Mouse (Mus musculus): ENCODE data around the gene Ppt2. TPM values are rescaled to one million over a fixed set of nuclear protein-coding genes. Genes with fewer than 3 reads are reported as not detected.

Gene Ppt2
- polyA plus RNA-seq, 1 experiment: 40.9 TPM

- Histone ChIP-seq H3K4me3 (replicated peaks; ENCODE audit: extremely low read depth, low read depth, low read length) (no peak overlapping the region), H3K4me1 (ENCODE audit: control insufficient read depth, insufficient read depth, low read length) (no peaks in the 10 kb centered on the region)
- TF ChIP-seq POLR2A (IDR thresholded peaks at IDR 0.05; ENCODE audit: borderline replicate concordance, extremely low read depth, low read depth, low read length) (no peak), CTCF (IDR thresholded peaks at IDR 0.05; ENCODE audit: insufficient read depth, low read length) (peak; percentile 86)
- 9% methylated on average over 6 of the region's 6 CpGs for whole genome bisulfite sequencing
- peak; percentile 76 for DNase-seq
These were observed 9.3 kb downstream of the Ppt2 start for GRCm38 (mm10) chr17:34618999-34619398.

- DNase-seq: no peak
- H3K4me1 ChIP-seq (ENCODE audit: control insufficient read depth, insufficient read depth, low read length): no peaks in the 10 kb centered on the region
- TF ChIP-seq POLR2A (IDR thresholded peaks at IDR 0.05; ENCODE audit: borderline replicate concordance, extremely low read depth, low read depth, low read length) (no peak), CTCF (IDR thresholded peaks at IDR 0.05; ENCODE audit: insufficient read depth, low read length) (no peak)
- H3K4me3 ChIP-seq (replicated peaks; ENCODE audit: extremely low read depth, low read depth, low read length): no peak within 1 kb of the TSS
- WGBS: 64% methylated on average over 6 of the region's 6 CpGs
These were observed 12.4 kb downstream of the Ppt2 start, which contains the start of gene Egfl8 for GRCm38 (mm10) chr17:34615871-34616270. TSS of gene Egfl8 (minus strand) at chr17:34615971.

GRCm38 (mm10) chr17:34613830-34614229, 14.5 kb downstream of the Ppt2 start:
- Histone ChIP-seq H3K4me3 (replicated peaks; ENCODE audit: extremely low read depth, low read depth, low read length) (no peak overlapping the region), H3K4me1 (ENCODE audit: control insufficient read depth, insufficient read depth, low read length) (no peaks in the 10 kb centered on the region)
- no peak for DNase-seq
- WGBS: 94% methylated on average over 10 of the region's 10 CpGs
- TF ChIP-seq POLR2A (IDR thresholded peaks at IDR 0.05; ENCODE audit: borderline replicate concordance, extremely low read depth, low read depth, low read length): no peak
- no peak for TF ChIP-seq CTCF (IDR thresholded peaks at IDR 0.05; ENCODE audit: insufficient read depth, low read length)

- H3K4me3 ChIP-seq (replicated peaks; ENCODE audit: extremely low read depth, low read depth, low read length): no peak overlapping the region
- no peaks in the 10 kb centered on the region for H3K4me1 ChIP-seq (ENCODE audit: control insufficient read depth, insufficient read depth, low read length)
- 75% methylated on average over 10 of the region's 11 CpGs for WGBS
- no peak for DNase-seq
- TF ChIP-seq CTCF (IDR thresholded peaks at IDR 0.05; ENCODE audit: insufficient read depth, low read length) (no peak), POLR2A (IDR thresholded peaks at IDR 0.05; ENCODE audit: borderline replicate concordance, extremely low read depth, low read depth, low read length) (no peak)
These were observed 15.2 kb downstream of the Ppt2 start for GRCm38 (mm10) chr17:34613054-34613645.

- TF ChIP-seq POLR2A (IDR thresholded peaks at IDR 0.05; ENCODE audit: borderline replicate concordance, extremely low read depth, low read depth, low read length) (no peak), CTCF (IDR thresholded peaks at IDR 0.05; ENCODE audit: insufficient read depth, low read length) (no peak)
- DNase-seq: no peak
- WGBS: 90% methylated on average over 8 of the region's 8 CpGs
- Histone ChIP-seq H3K4me3 (replicated peaks; ENCODE audit: extremely low read depth, low read depth, low read length) (no peak overlapping the region), H3K4me1 (ENCODE audit: control insufficient read depth, insufficient read depth, low read length) (peaks cover 6% of the 10 kb centered on the region; the same call in 1 of the 2 replicates)
These were observed 17.3 kb downstream of the Ppt2 start for GRCm38 (mm10) chr17:34611050-34611449.

GRCm38 (mm10) chr17:34607997-34608396, 20.3 kb downstream of the Ppt2 start:
- WGBS: 71% methylated on average over 7 of the region's 7 CpGs
- Histone ChIP-seq H3K4me1 (ENCODE audit: control insufficient read depth, insufficient read depth, low read length) (peaks cover 10% of the 10 kb centered on the region), H3K4me3 (replicated peaks; ENCODE audit: extremely low read depth, low read depth, low read length) (no peak overlapping the region)
- no peak for DNase-seq
- TF ChIP-seq POLR2A (IDR thresholded peaks at IDR 0.05; ENCODE audit: borderline replicate concordance, extremely low read depth, low read depth, low read length) (no peak), CTCF (IDR thresholded peaks at IDR 0.05; ENCODE audit: insufficient read depth, low read length) (no peak)

- no peak for DNase-seq
- peaks cover 12% of the 10 kb centered on the region for H3K4me1 ChIP-seq (ENCODE audit: control insufficient read depth, insufficient read depth, low read length)
- peak overlapping the region; percentile 96 for H3K4me3 ChIP-seq (replicated peaks; ENCODE audit: extremely low read depth, low read depth, low read length)
- WGBS: 10% methylated on average over 32 of the region's 32 CpGs
- TF ChIP-seq POLR2A (IDR thresholded peaks at IDR 0.05; ENCODE audit: borderline replicate concordance, extremely low read depth, low read depth, low read length): no peak
- TF ChIP-seq CTCF (IDR thresholded peaks at IDR 0.05; ENCODE audit: insufficient read depth, low read length): no peak
These were observed 21.9 kb downstream of the Ppt2 start for GRCm38 (mm10) chr17:34606186-34607039.

GRCm38 (mm10) chr17:34605609-34606008, 22.7 kb downstream of the Ppt2 start:
- WGBS: under 1% methylated on average over 30 of the region's 30 CpGs
- DNase-seq: peak; percentile 97
- Histone ChIP-seq H3K4me1 (ENCODE audit: control insufficient read depth, insufficient read depth, low read length) (peaks cover 12% of the 10 kb centered on the region), H3K4me3 (replicated peaks; ENCODE audit: extremely low read depth, low read depth, low read length) (peak overlapping the region; percentile 96)
- peak; percentile 88 for TF ChIP-seq POLR2A (IDR thresholded peaks at IDR 0.05; ENCODE audit: borderline replicate concordance, extremely low read depth, low read depth, low read length)
- no peak for TF ChIP-seq CTCF (IDR thresholded peaks at IDR 0.05; ENCODE audit: insufficient read depth, low read length)

GRCm38 (mm10) chr17:34604511-34605237, 23.6 kb downstream of the Ppt2 start:
- TF ChIP-seq CTCF (IDR thresholded peaks at IDR 0.05; ENCODE audit: insufficient read depth, low read length) (no peak), POLR2A (IDR thresholded peaks at IDR 0.05; ENCODE audit: borderline replicate concordance, extremely low read depth, low read depth, low read length) (no peak)
- DNase-seq: no peak
- H3K4me1 ChIP-seq (ENCODE audit: control insufficient read depth, insufficient read depth, low read length): peaks cover 12% of the 10 kb centered on the region
- peak overlapping the region; percentile 65 for H3K4me3 ChIP-seq (replicated peaks; ENCODE audit: extremely low read depth, low read depth, low read length)
- WGBS: 15% methylated on average over 24 of the region's 24 CpGs
